Mouse (Mus musculus): Measurements from ENCODE around the gene Etv3. TPM values are rescaled to one million over a fixed set of nuclear protein-coding genes. Genes with fewer than 3 reads are reported as not detected.

Gene Etv3
- polyA plus RNA-seq, 1 experiment from 2014 or later = 7.3 TPM

DNA sequence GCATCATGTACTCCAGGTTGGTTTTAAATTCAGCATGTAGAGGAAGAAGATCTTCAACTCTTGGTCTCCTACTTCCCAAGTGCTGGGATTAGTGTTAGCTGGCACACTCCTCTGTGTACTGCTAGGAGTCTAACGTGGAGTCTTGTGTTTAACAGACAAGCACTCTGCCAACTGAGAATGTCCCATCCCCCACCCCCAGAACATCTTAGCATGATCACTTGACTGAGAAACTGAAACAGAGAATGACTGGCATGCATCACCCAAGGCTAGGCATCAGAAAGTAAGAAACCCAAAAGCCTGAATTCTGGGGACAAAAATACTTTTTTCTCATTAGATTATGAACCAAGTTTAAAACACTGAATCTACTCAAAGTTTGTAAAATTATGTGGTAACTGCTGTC, 3.4 kb upstream of the Etv3 start:
- Histone ChIP-seq H3K9me3 (ENCODE audit: control insufficient read depth, low read length) (no peaks in the 10 kb centered on the region), H3K27ac (replicated peaks in 1 of 2; ENCODE audit: control insufficient read depth in 1 of 2, insufficient read depth in 1 of 2, low read depth in 2 of 2, low read length in 2 of 2) (no peak overlapping the region), H3K27me3 (ENCODE audit: control insufficient read depth, insufficient read depth, low read length) (no peaks in the 10 kb centered on the region), H3K36me3 (ENCODE audit: control insufficient read depth, insufficient read depth, low read length) (no peaks in the 10 kb centered on the region), H3K4me2 (ENCODE audit: low read length) (no peak overlapping the region), H3K9ac (ENCODE audit: low read length) (no peak overlapping the region), H3K4me3 (ENCODE audit: control insufficient read depth in 1 of 2, insufficient read depth in 1 of 2, low read depth in 1 of 2, low read length in 2 of 2) (no peak overlapping the region), H3K4me1 (ENCODE audit: control insufficient read depth in 2 of 2, insufficient read depth in 2 of 2, low read length in 2 of 2) (peaks cover 8 to 16% of the 10 kb centered on the region in 2 experiments)
- no peak for ATAC-seq (ENCODE audit: insufficient number of reproducible peaks, insufficient read depth, low FRiP score, low read depth)
- 35% methylated on average over 1 of the region's 1 CpGs for whole genome bisulfite sequencing

DNA sequence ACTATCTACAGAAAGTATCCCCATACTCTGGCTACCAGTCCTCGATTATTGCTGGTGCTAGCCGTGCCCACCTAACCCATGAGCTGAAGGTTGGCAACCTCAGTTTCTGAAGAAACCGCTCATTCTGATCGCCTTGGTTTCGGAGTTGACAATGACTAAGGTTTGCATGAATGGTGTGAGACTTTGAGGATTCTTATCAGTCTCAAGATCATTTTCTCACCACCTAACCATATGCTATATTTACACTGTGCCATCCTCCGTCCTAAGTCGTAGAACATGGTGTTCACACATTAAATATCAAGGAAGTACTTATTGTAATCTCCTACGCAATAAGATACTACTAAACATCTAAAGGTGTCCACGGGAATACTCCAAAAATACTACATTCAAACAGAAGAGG, 1.5 kb upstream of the Etv3 start:
- Histone ChIP-seq H3K9me3 (ENCODE audit: control insufficient read depth, low read length) (no peaks in the 10 kb centered on the region), H3K27ac (replicated peaks in 1 of 2; ENCODE audit: control insufficient read depth in 1 of 2, insufficient read depth in 1 of 2, low read depth in 2 of 2, low read length in 2 of 2) (no peak overlapping the region), H3K9ac (ENCODE audit: low read length) (no peak overlapping the region), H3K4me2 (ENCODE audit: low read length) (no peak overlapping the region), H3K4me3 (ENCODE audit: control insufficient read depth in 1 of 2, insufficient read depth in 1 of 2, low read depth in 1 of 2, low read length in 2 of 2) (no peak overlapping the region), H3K27me3 (ENCODE audit: control insufficient read depth, insufficient read depth, low read length) (no peaks in the 10 kb centered on the region), H3K36me3 (ENCODE audit: control insufficient read depth, insufficient read depth, low read length) (peaks cover 16% of the 10 kb centered on the region), H3K4me1 (ENCODE audit: control insufficient read depth in 2 of 2, insufficient read depth in 2 of 2, low read length in 2 of 2) (peaks cover 12 to 30% of the 10 kb centered on the region in 2 experiments)
- ATAC-seq (ENCODE audit: insufficient number of reproducible peaks, insufficient read depth, low FRiP score, low read depth) = no peak
- WGBS = 87% methylated on average over 9 of the region's 9 CpGs

DNA sequence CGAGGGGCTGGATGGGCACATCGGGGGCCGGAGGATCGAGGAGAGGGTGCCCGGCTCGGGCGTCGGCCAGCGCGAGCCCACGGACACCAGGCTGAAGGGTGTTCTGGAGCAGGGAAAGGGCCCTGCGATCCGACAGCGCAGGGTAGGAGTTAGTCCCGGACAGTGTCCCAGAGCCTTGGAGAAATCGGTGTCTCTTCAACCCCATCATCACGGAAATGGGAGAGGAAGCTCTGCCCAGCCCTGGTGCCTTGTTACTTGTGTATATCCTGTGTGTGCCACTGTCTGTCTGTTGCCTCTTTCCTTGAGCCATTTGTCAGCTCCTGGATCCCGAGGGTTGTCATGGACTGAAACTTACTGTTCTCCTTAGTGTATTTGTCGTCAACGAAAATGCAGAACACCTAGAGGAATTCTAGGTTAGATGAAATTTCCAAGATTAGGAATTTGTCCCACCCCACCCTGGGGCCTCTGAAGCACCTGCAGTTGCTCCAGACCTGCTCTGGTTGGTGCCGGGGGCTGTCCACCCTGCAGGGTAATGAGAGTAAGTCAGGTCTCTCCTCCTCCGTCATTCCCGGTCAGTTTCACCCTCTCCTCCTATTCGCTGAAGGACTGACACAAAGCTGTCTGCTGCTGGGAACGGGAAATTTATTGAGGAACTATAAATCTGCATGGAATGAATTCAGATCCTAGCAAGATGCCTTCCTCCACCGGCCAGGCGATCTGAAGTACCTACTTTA, 797 bp downstream of the Etv3 start:
- Histone ChIP-seq H3K4me3 (ENCODE audit: control insufficient read depth in 1 of 2, insufficient read depth in 1 of 2, low read depth in 1 of 2, low read length in 2 of 2) (peak overlapping the region; percentile 90 to 98), H3K27me3 (ENCODE audit: control insufficient read depth, insufficient read depth, low read length) (no peaks in the 10 kb centered on the region), H3K4me2 (ENCODE audit: low read length) (peak overlapping the region; percentile 87), H3K9ac (ENCODE audit: low read length) (peak overlapping the region; percentile 98), H3K9me3 (ENCODE audit: control insufficient read depth, low read length) (no peaks in the 10 kb centered on the region), H3K36me3 (ENCODE audit: control insufficient read depth, insufficient read depth, low read length) (peaks cover 39% of the 10 kb centered on the region), H3K27ac (replicated peaks in 1 of 2; ENCODE audit: control insufficient read depth in 1 of 2, insufficient read depth in 1 of 2, low read depth in 2 of 2, low read length in 2 of 2) (peak overlapping the region; percentile 92 to 93), H3K4me1 (ENCODE audit: control insufficient read depth in 2 of 2, insufficient read depth in 2 of 2, low read length in 2 of 2) (peaks cover 10 to 30% of the 10 kb centered on the region in 2 experiments)
- ATAC-seq (ENCODE audit: insufficient number of reproducible peaks, insufficient read depth, low FRiP score, low read depth) = peak; percentile 8; the same call in 1 of the 2 replicates
- WGBS = 6% methylated on average over 27 of the region's 27 CpGs

DNA sequence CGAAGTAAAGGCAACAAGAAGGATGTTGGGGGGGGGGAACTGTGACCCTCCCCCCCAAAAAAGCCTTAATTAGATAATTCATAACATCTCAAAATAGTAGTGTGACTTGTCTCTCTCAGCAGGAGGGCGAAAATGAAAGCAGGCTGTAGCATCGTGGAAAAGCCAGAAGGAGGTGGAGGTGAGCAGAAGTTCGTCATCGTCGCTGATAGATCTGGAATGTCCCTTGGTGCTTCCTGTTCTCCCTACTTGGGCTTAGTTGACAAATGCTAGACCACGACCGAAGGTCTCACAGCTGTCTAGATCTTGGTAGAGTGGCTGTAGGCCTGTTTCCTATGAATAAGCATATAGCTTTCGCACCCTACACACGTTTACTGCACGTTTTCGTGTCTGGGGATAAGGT, 1.9 kb downstream of the Etv3 start:
- Histone ChIP-seq H3K4me3 (ENCODE audit: control insufficient read depth in 1 of 2, insufficient read depth in 1 of 2, low read depth in 1 of 2, low read length in 2 of 2) (no peak overlapping the region), H3K27me3 (ENCODE audit: control insufficient read depth, insufficient read depth, low read length) (no peaks in the 10 kb centered on the region), H3K9me3 (ENCODE audit: control insufficient read depth, low read length) (no peaks in the 10 kb centered on the region), H3K9ac (ENCODE audit: low read length) (no peak overlapping the region), H3K36me3 (ENCODE audit: control insufficient read depth, insufficient read depth, low read length) (peaks cover 51% of the 10 kb centered on the region), H3K27ac (replicated peaks in 1 of 2; ENCODE audit: control insufficient read depth in 1 of 2, insufficient read depth in 1 of 2, low read depth in 2 of 2, low read length in 2 of 2) (no peak overlapping the region), H3K4me2 (ENCODE audit: low read length) (peak overlapping the region; percentile 87), H3K4me1 (ENCODE audit: control insufficient read depth in 2 of 2, insufficient read depth in 2 of 2, low read length in 2 of 2) (peaks cover 10 to 30% of the 10 kb centered on the region in 2 experiments)
- 63% methylated on average over 12 of the region's 12 CpGs for WGBS
- ATAC-seq (ENCODE audit: insufficient number of reproducible peaks, insufficient read depth, low FRiP score, low read depth) = no peak

DNA sequence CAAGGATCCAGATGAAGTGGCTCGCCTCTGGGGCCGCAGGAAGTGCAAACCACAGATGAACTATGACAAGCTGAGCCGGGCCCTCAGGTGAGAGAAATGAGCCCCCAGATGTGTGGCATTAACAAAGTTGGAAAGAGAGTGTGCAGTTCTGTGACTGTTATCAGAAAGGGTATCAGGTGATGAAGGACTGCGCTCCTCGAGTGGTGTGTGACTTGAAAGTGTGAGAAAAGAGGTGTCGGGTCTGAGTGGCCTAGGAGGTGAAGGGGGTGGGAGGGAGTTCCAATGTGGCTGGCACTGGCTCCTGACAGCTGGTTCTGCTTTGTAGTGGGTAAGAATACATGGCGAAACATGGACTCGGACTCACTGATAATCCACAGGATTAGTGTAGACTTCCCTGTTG, 2.8 kb downstream of the Etv3 start:
- no peaks in the 10 kb centered on the region for H3K27me3 ChIP-seq (ENCODE audit: control insufficient read depth, insufficient read depth, low read length)
- WGBS = 47% methylated on average over 8 of the region's 8 CpGs
- H3K9me3 ChIP-seq (ENCODE audit: control insufficient read depth, low read length) = no peaks in the 10 kb centered on the region
- H3K27ac ChIP-seq (replicated peaks in 1 of 2; ENCODE audit: control insufficient read depth in 1 of 2, insufficient read depth in 1 of 2, low read depth in 2 of 2, low read length in 2 of 2) = 0 out of 4 replicates have a peak overlapping the region, but pooled peaks of 1 of the 2 experiments have one; percentile 26
- H3K36me3 ChIP-seq (ENCODE audit: control insufficient read depth, insufficient read depth, low read length) = peaks cover 59% of the 10 kb centered on the region
- ATAC-seq (ENCODE audit: insufficient number of reproducible peaks, insufficient read depth, low FRiP score, low read depth) = no peak
- peak overlapping the region; percentile 87; the same call in 1 of the 2 replicates for H3K4me2 ChIP-seq (ENCODE audit: low read length)
- no peak overlapping the region for H3K4me3 ChIP-seq (ENCODE audit: control insufficient read depth in 1 of 2, insufficient read depth in 1 of 2, low read depth in 1 of 2, low read length in 2 of 2)
- peaks cover 10 to 30% of the 10 kb centered on the region in 2 experiments for H3K4me1 ChIP-seq (ENCODE audit: control insufficient read depth in 2 of 2, insufficient read depth in 2 of 2, low read length in 2 of 2)
- H3K9ac ChIP-seq (ENCODE audit: low read length) = no peak overlapping the region

DNA sequence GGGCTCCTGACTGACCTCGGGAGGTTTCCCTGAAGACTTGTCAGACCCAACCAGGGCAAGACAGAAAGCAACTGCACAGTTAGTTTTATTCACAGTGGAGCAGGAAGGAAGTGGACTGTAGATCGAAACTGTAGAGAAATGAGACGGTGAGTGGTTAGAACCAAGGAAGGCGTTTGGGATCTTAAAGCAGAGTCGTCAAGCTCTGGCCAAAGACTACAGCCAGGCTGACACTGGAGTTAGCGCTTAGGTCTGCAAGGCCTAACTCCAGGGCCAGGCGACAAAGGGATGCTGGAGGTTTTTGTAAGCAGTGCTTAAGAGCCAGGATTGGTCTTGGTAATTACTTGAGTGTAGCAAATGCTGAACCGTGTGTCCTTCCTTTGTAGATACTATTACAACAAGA, 3.6 kb downstream of the Etv3 start:
- Histone ChIP-seq H3K9ac (ENCODE audit: low read length) (no peak overlapping the region), H3K4me3 (ENCODE audit: control insufficient read depth in 1 of 2, insufficient read depth in 1 of 2, low read depth in 1 of 2, low read length in 2 of 2) (no peak overlapping the region), H3K4me1 (ENCODE audit: control insufficient read depth in 2 of 2, insufficient read depth in 2 of 2, low read length in 2 of 2) (peaks cover 10 to 30% of the 10 kb centered on the region in 2 experiments), H3K4me2 (ENCODE audit: low read length) (no peak overlapping the region), H3K27me3 (ENCODE audit: control insufficient read depth, insufficient read depth, low read length) (no peaks in the 10 kb centered on the region), H3K36me3 (ENCODE audit: control insufficient read depth, insufficient read depth, low read length) (peaks cover 68% of the 10 kb centered on the region), H3K9me3 (ENCODE audit: control insufficient read depth, low read length) (no peaks in the 10 kb centered on the region), H3K27ac (replicated peaks in 1 of 2; ENCODE audit: control insufficient read depth in 1 of 2, insufficient read depth in 1 of 2, low read depth in 2 of 2, low read length in 2 of 2) (no peak overlapping the region)
- ATAC-seq (ENCODE audit: insufficient number of reproducible peaks, insufficient read depth, low FRiP score, low read depth) = no peak
- WGBS = 87% methylated on average over 8 of the region's 8 CpGs

DNA sequence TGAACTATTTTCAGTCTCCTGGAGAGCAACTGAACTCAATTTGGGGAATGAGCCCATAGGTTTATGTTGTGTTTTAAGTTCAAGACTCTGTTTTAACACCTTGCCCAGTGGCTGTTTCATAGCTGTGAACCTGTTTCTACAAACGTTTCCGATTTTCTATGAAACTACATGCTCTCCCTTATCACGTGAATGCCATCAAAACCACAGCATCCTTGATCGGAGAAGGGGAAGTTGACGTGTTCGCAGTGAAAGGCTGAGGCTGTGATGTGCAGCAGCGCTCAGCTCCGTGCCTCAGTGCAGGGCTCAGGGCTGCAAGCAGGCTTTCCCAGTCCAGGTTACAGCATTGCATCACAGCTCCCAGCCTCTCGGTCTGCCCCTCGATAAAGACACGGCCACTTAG, 4.4 kb downstream of the Etv3 start:
- 90% methylated on average over 11 of the region's 11 CpGs for WGBS
- H3K4me3 ChIP-seq (ENCODE audit: control insufficient read depth in 1 of 2, insufficient read depth in 1 of 2, low read depth in 1 of 2, low read length in 2 of 2) = no peak overlapping the region
- H3K27me3 ChIP-seq (ENCODE audit: control insufficient read depth, insufficient read depth, low read length) = no peaks in the 10 kb centered on the region
- H3K27ac ChIP-seq (replicated peaks in 1 of 2; ENCODE audit: control insufficient read depth in 1 of 2, insufficient read depth in 1 of 2, low read depth in 2 of 2, low read length in 2 of 2) = no peak overlapping the region
- H3K36me3 ChIP-seq (ENCODE audit: control insufficient read depth, insufficient read depth, low read length) = peaks cover 75% of the 10 kb centered on the region
- H3K9ac ChIP-seq (ENCODE audit: low read length) = no peak overlapping the region
- H3K4me2 ChIP-seq (ENCODE audit: low read length) = no peak overlapping the region
- peaks cover 10 to 28% of the 10 kb centered on the region in 2 experiments for H3K4me1 ChIP-seq (ENCODE audit: control insufficient read depth in 2 of 2, insufficient read depth in 2 of 2, low read length in 2 of 2)
- no peak for ATAC-seq (ENCODE audit: insufficient number of reproducible peaks, insufficient read depth, low FRiP score, low read depth)
- H3K9me3 ChIP-seq (ENCODE audit: control insufficient read depth, low read length) = no peaks in the 10 kb centered on the region

DNA sequence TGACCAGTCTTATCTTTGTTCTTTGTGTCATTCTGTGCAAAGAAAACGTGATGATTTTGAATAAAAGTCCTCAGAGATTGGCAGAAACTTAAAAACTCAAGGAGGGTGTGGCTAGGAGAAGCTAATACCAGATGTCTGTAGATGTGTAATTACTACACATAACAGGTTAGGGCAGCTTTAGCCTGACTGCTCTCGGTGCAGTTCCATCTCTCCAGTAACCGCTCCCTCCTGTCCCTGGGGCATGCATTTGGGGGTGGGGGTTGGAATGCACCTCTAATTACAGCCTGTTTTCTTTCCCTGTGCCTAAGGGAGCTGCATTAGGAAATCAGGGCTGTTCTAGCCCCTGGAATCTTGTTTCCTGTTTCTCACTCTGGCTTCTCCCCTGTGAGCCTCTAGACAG, 5.0 kb downstream of the Etv3 start:
- Histone ChIP-seq H3K27ac (replicated peaks in 1 of 2; ENCODE audit: control insufficient read depth in 1 of 2, insufficient read depth in 1 of 2, low read depth in 2 of 2, low read length in 2 of 2) (no peak overlapping the region), H3K9me3 (ENCODE audit: control insufficient read depth, low read length) (no peaks in the 10 kb centered on the region), H3K27me3 (ENCODE audit: control insufficient read depth, insufficient read depth, low read length) (no peaks in the 10 kb centered on the region), H3K4me3 (ENCODE audit: control insufficient read depth in 1 of 2, insufficient read depth in 1 of 2, low read depth in 1 of 2, low read length in 2 of 2) (no peak overlapping the region), H3K9ac (ENCODE audit: low read length) (no peak overlapping the region), H3K4me1 (ENCODE audit: control insufficient read depth in 2 of 2, insufficient read depth in 2 of 2, low read length in 2 of 2) (peaks cover 6 to 24% of the 10 kb centered on the region in 2 experiments), H3K4me2 (ENCODE audit: low read length) (no peak overlapping the region), H3K36me3 (ENCODE audit: control insufficient read depth, insufficient read depth, low read length) (peaks cover 82% of the 10 kb centered on the region)
- WGBS = 90% methylated on average over 3 of the region's 3 CpGs
- ATAC-seq (ENCODE audit: insufficient number of reproducible peaks, insufficient read depth, low FRiP score, low read depth) = no peak
